Mouse (Mus musculus) stomach, embryonic 16.5 days (tissue): Measurements from ENCODE around the gene Mpg. TPM values are rescaled to one million over a fixed set of nuclear protein-coding genes. Genes with fewer than 3 reads are reported as not detected.

Experiments
- ATAC-seq: fragments of 200-750 bp; cut with Nextera tagmentation; 2 replicates; pipeline ENCODE4 v1.8.0; 2017; ENCODE audit warnings: moderate number of reproducible peaks, moderate TSS enrichment; ENCODE audit not compliant: insufficient read depth, low FRiP score
- H3K27ac ChIP-seq: fragments of 300-500 bp; sonication (generic); 2 replicates; pipeline ENCODE4 v1.5.1; 2014; ENCODE audit warnings: low read length
- H3K27me3 ChIP-seq: fragments of 300-500 bp; sonication (generic); 2 replicates; pipeline ENCODE4 v1.6.1; 2014; ENCODE audit warnings: low read length, control low read depth, mixed read lengths; ENCODE audit not compliant: control insufficient read depth, insufficient read depth
- H3K36me3 ChIP-seq: fragments of 300-500 bp; sonication (generic); 2 replicates; pipeline ENCODE4 v1.6.1; 2014; ENCODE audit warnings: low read length; ENCODE audit not compliant: control insufficient read depth, insufficient read depth
- H3K4me1 ChIP-seq: fragments of 300-500 bp; sonication (generic); 2 replicates; pipeline ENCODE4 v1.6.1; 2014; ENCODE audit warnings: low read length, control low read depth, mixed read lengths; ENCODE audit not compliant: control insufficient read depth, insufficient read depth
- H3K4me2 ChIP-seq: fragments of 300-500 bp; sonication (generic); 2 replicates; pipeline ENCODE4 v1.6.1; 2014; ENCODE audit warnings: low read depth, low read length, mixed read lengths
- H3K4me3 ChIP-seq: fragments of 300-500 bp; sonication (generic); replicated peaks from 2 replicates; pipeline ENCODE4 v1.5.1; 2014; ENCODE audit warnings: mild to moderate bottlenecking, low read length
- H3K9ac ChIP-seq: fragments of 300-500 bp; sonication (generic); 2 replicates; pipeline ENCODE4 v1.6.1; 2014; ENCODE audit warnings: low read length
- H3K9me3 ChIP-seq: fragments of 300-500 bp; sonication (generic); replicated peaks from 2 replicates; pipeline ENCODE4 v1.6.1; 2016; ENCODE audit warnings: low read length, control low read depth; ENCODE audit not compliant: control insufficient read depth
- WGBS: fragments of 180-500 bp; shearing (Covaris S2); extraction: QIAGEN DNeasy Blood & Tissue Kit; methylation state at CpG from one replicate; pipeline ENCODE4 v1.1.7; 2014; 5-methylcytosine and 5-hydroxymethylcytosine counted together
- polyA plus RNA-seq: library from polyadenylated mRNA; unstranded; fragments of >200 nt; fragmentation: Nextera tagmentation; extraction: Ambion mirVana; gene quantifications from 2 replicates; pipeline ENCODE4 v1.2.1, GENCODE M21; 2015

The Mpg gene
- polyA plus RNA-seq, 1 experiment from 2014 or later = 32.6 TPM

- Histone ChIP-seq H3K27ac (peak overlapping the region; percentile 79), H3K9ac (peak overlapping the region; percentile 33; the same call in 1 of the 2 replicates), H3K4me2 (no peak overlapping the region), H3K36me3 (0 out of 2 replicates have a peak, but pooled peaks cover 10% of the 10 kb centered on the region), H3K4me1 (peaks cover 19% of the 10 kb centered on the region), H3K27me3 (no peaks in the 10 kb centered on the region), H3K9me3 (no peaks in the 10 kb centered on the region), H3K4me3 (no peak overlapping the region)
- 84% methylated on average over 6 of the region's 6 CpGs for WGBS
- ATAC-seq = no peak
Measured at GRCm38 (mm10) chr11:32234816-32235485, 8.6 kb downstream of the Mpg start.

DNA sequence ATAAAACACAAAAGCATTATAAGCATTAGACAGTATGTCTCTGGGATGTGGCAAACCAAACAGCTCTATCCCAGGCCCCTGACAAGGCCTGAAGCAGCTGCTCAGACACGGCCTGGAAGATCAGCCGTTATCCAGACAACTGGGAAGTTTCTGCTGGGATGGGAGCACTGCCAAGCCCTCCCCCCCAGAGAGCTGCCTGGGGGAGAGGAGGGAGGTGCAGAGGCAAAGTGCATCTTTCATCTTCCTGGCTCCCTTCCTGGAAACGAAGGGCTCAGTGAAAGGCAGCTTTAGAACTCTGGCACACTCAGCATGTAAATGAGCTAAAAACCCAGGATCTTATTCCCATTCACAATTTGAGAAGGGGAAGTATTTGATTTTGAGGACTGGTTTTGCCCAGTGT lies 9.3 kb downstream of the Mpg start:
- H3K9me3 ChIP-seq = no peaks in the 10 kb centered on the region
- peaks cover 19% of the 10 kb centered on the region for H3K4me1 ChIP-seq
- no peak overlapping the region for H3K4me3 ChIP-seq
- H3K9ac ChIP-seq = no peak overlapping the region
- peak overlapping the region; percentile 79 for H3K27ac ChIP-seq
- no peak overlapping the region for H3K4me2 ChIP-seq
- H3K27me3 ChIP-seq = no peaks in the 10 kb centered on the region
- H3K36me3 ChIP-seq = 0 out of 2 replicates have a peak, but pooled peaks cover 15% of the 10 kb centered on the region
- 28% methylated on average over 3 of the region's 3 CpGs for WGBS
- ATAC-seq = peak; percentile 74

GRCm38 (mm10) chr11:32236132-32236531 lies 9.8 kb downstream of the Mpg start:
- Histone ChIP-seq H3K27ac (peak overlapping the region; percentile 36; the same call in 1 of the 2 replicates), H3K27me3 (no peaks in the 10 kb centered on the region), H3K9ac (no peak overlapping the region), H3K36me3 (0 out of 2 replicates have a peak, but pooled peaks cover 17% of the 10 kb centered on the region), H3K9me3 (no peaks in the 10 kb centered on the region), H3K4me2 (no peak overlapping the region), H3K4me1 (peaks cover 19% of the 10 kb centered on the region), H3K4me3 (no peak overlapping the region)
- ATAC-seq = no peak
- 63% methylated on average over 2 of the region's 2 CpGs for WGBS

DNA sequence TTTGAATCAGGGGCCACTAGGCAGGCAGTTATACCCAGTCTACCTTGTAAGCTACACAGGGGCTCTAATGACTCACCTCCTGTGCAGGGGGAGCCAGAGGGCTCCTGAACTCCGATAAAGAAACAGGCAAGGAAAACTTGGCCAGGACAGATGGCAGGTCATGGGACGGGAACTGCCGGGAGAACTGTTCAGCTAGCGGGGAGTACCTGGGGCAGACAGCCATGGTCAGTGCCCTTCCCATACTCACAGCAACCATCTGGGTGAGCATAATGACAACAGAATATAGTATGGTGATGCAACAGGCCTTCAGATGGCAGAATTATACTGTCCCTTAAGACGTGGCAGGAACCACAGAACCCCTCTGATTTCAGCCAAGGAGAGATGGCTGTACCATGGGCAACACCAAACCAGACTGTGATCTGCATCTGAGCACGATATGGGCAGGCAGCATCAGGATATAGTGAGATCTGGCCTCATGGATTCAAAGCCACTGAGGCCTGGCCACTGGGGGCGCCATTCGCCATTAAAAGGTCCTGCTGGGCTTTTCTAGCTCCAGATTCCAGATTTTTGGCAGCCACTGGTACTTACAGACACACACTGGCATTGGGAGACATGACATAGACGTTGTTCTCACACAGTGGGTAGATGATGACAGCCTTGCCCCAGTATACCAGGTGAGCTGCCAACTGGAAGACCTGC lies 10.6 kb downstream of the Mpg start:
- no peaks in the 10 kb centered on the region for H3K9me3 ChIP-seq
- H3K27ac ChIP-seq = peak overlapping the region; percentile 36; the same call in 1 of the 2 replicates
- peaks cover 19% of the 10 kb centered on the region for H3K4me1 ChIP-seq
- no peak overlapping the region for H3K4me3 ChIP-seq
- H3K27me3 ChIP-seq = no peaks in the 10 kb centered on the region
- 60% methylated on average over 9 of the region's 9 CpGs for WGBS
- no peak for ATAC-seq
- 0 out of 2 replicates have a peak, but pooled peaks cover 14% of the 10 kb centered on the region for H3K36me3 ChIP-seq
- H3K9ac ChIP-seq = no peak overlapping the region
- no peak overlapping the region for H3K4me2 ChIP-seq

- WGBS = 92% methylated on average over 3 of the region's 3 CpGs
- Histone ChIP-seq H3K36me3 (0 out of 2 replicates have a peak, but pooled peaks cover 14% of the 10 kb centered on the region), H3K4me2 (no peak overlapping the region), H3K4me3 (no peak overlapping the region), H3K9ac (no peak overlapping the region), H3K27ac (no peak overlapping the region), H3K4me1 (peaks cover 19% of the 10 kb centered on the region), H3K9me3 (no peaks in the 10 kb centered on the region), H3K27me3 (no peaks in the 10 kb centered on the region)
- no peak for ATAC-seq
Measured at GRCm38 (mm10) chr11:32237411-32237795, 11.1 kb downstream of the Mpg start.

DNA sequence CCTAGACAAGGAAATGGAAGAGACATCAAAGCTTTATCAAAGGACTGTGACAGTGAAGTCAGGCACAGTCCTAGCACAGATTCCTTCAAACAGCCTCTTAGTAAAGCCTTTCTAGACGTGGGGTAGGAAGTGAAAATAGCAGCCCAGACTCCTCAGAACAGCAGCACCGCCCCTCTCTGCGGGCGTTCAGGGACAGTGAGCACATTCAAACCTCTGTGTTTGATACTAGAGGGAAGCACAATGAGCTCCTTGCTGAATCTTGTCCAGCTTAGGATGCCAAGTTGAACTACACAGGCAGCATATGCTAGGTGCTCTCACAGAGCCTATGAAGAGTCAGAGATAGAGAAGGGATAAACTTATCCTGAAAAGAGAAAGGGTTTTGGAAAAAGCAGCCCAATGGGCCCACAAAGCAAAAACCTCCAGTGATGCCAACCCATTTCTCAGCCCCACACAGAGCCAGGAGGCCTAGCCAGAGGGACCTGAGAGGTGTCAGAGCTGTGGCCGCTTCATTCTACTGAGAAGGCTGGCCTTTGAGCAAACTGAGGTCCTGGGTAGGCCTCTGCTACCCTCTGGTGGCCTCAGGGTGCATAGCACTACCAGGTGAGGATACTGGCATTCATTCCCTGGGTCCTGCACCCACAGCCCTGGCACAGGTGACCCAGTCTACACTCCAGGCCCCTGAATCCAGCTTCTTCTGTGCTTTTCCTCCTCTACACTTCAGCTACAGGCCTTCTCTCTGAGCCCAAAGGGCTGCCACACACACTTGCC lies 12.0 kb downstream of the Mpg start:
- H3K4me1 ChIP-seq = peaks cover 22% of the 10 kb centered on the region
- H3K36me3 ChIP-seq = 0 out of 2 replicates have a peak, but pooled peaks cover 14% of the 10 kb centered on the region
- WGBS = 68% methylated on average over 5 of the region's 5 CpGs
- no peak overlapping the region for H3K4me2 ChIP-seq
- 0 out of 2 replicates have a peak, but pooled peaks have one; percentile 42 for ATAC-seq
- no peaks in the 10 kb centered on the region for H3K27me3 ChIP-seq
- no peaks in the 10 kb centered on the region for H3K9me3 ChIP-seq
- H3K27ac ChIP-seq = no peak overlapping the region
- H3K4me3 ChIP-seq = no peak overlapping the region
- no peak overlapping the region for H3K9ac ChIP-seq

DNA sequence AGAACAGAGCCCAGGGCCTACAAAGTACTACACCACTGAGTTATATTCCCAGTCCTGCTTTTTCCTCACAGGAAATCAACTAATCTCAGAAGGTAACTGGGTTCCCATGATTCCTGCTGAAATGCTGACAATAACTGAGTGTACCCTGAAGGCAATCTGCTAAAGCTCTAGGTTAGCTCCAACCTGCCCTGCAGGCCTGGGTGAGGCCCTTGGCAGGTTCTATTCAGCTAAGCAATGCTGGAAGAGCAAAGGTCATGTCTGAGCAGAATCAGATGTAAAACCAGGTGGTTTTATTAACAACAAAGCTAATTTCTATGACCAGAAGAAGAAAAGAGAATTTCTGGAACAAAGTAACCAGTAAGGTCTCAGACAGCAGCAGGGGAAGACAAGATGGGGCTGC lies 15.1 kb downstream of the Mpg start:
- no peak overlapping the region for H3K4me3 ChIP-seq
- no peak overlapping the region for H3K4me2 ChIP-seq
- no peak for ATAC-seq
- no peak overlapping the region for H3K9ac ChIP-seq
- no peak overlapping the region for H3K27ac ChIP-seq
- no peaks in the 10 kb centered on the region for H3K27me3 ChIP-seq
- peaks cover 9% of the 10 kb centered on the region; the same call in 1 of the 2 replicates for H3K4me1 ChIP-seq
- 0 out of 2 replicates have a peak, but pooled peaks cover 14% of the 10 kb centered on the region for H3K36me3 ChIP-seq
- no peaks in the 10 kb centered on the region for H3K9me3 ChIP-seq

GRCm38 (mm10) chr11:32242209-32242608 lies 15.9 kb downstream of the Mpg start:
- Histone ChIP-seq H3K9me3 (no peaks in the 10 kb centered on the region), H3K4me2 (no peak overlapping the region), H3K27ac (no peak overlapping the region), H3K4me3 (no peak overlapping the region), H3K36me3 (0 out of 2 replicates have a peak, but pooled peaks cover 14% of the 10 kb centered on the region), H3K4me1 (peaks cover 8% of the 10 kb centered on the region; the same call in 1 of the 2 replicates), H3K9ac (no peak overlapping the region), H3K27me3 (no peaks in the 10 kb centered on the region)
- ATAC-seq = no peak
- WGBS = 89% methylated on average over 3 of the region's 3 CpGs
